Mouse (Mus musculus) stomach, postnatal 0 days (tissue): ENCODE data around the gene Klra2.

ENCODE experiments used
- CTCF ChIP-seq: IDR thresholded peaks from 2 replicates; pipeline ENCODE4 v1.5.1; 2016; ENCODE audit warnings: antibody characterized with exemption, low read depth, mild to moderate bottlenecking, moderate library complexity
- EP300 ChIP-seq: optimal IDR thresholded peaks from 2 replicates; pipeline ENCODE3; 2016; ENCODE audit warnings: antibody characterized with exemption

GRCm38 (mm10) chr6:131290430-131290829 is 43.3 kb upstream of the Klra2 start:
- TF ChIP-seq CTCF = peak; percentile 77
- no peak for TF ChIP-seq EP300
